Mouse (Mus musculus) embryo, embryonic 9.5 days (tissue): ENCODE measurements around the gene C130026I21Rik.
"Not testable (repeated sequence)": the region's sequence is repeated elsewhere in the genome, so short reads cannot be mapped to it uniquely, and the experiment has no call there.

Experiments
- DNase-seq: peaks from one replicate; pipeline ENCODE4 v3.0.0-alpha.2; 2017; ENCODE audit errors: extremely low spot score

The C130026I21Rik gene

GRCm38 (mm10) chr1:85270466-85270865, at the start of gene C130026I21Rik:
Gene C130026I21Rik (minus strand): TSS chr1:85270566.
- not testable (repeated sequence) for DNase-seq

- not testable (repeated sequence) for DNase-seq
Measured at GRCm38 (mm10) chr1:85287063-85287462, 16.7 kb upstream of the C130026I21Rik start.

DNA sequence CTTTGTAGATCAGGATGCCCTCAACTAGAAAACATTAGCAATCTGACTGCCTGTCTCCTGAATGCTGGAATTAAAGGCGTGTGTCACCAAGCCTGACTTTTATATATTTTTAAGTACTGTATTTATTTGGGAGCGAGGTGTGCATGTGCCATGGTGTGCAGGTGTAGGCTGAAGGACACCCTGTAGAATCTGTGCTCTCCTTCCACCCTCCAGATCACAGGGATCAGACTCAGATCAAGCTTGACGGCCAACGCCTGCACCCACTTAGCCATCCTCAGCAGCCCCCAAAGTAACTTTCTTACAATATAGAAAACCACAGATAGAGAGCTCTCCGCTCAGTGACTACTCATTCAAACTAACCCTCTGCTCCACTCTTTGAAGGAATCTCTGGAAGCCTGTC, 6.1 kb upstream of the C130026I21Rik start:
- not testable (repeated sequence) for DNase-seq

- DNase-seq: peak; percentile 0
Measured at GRCm38 (mm10) chr1:85258634-85259033, 11.7 kb downstream of the C130026I21Rik start.

DNA sequence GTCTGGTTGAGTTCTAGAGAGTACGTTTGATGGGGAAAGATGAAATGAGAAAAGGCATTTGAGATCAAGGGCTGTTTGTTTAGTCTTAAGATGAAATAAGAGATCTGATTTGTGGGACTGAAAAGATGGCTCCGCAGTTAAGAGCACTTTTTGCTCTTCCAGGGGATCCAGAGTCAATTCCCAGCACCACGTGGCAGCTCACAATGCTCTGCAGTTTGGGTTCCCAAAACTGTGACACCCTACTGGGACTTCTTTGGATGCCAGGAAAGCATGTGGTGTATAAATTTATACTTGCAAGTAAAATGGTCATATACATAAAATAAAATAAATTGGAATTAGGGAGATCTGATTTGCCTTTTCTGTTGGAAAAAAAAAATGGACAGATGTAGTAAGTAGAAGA, 15.1 kb downstream of the C130026I21Rik start:
- DNase-seq: not testable (repeated sequence)

DNA sequence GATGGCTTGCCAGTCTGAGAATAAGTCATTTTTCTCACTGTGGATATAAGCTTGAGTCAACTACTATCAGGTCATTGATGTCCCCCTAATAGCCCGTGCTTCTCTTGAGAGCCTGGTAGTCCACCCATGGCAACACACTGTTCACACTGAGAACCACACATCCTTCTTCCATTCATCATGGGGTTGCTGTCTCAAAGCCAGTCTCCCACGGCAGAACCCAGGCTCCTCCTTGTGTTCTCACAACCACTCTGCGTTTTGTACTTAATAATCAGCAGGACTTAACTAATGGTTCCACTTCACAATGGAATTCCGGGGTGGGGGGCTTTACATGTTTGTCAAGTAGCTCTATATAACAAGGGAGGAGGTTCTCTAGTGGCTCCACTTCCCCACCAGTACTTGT, 19.2 kb downstream of the C130026I21Rik start:
- not testable (repeated sequence) for DNase-seq

GRCm38 (mm10) chr1:85248985-85249384, 21.4 kb downstream of the C130026I21Rik start:
- DNase-seq: not testable (repeated sequence)

GRCm38 (mm10) chr1:85246776-85247460, 23.4 kb downstream of the C130026I21Rik start:
- not testable (repeated sequence) for DNase-seq

GRCm38 (mm10) chr1:85246266-85246665, 24.1 kb downstream of the C130026I21Rik start:
- DNase-seq: not testable (repeated sequence)

- DNase-seq: not testable (repeated sequence)
Measured at GRCm38 (mm10) chr1:85244941-85245340, 25.4 kb downstream of the C130026I21Rik start.

- DNase-seq: not testable (repeated sequence)
Measured at GRCm38 (mm10) chr1:85243023-85243422, 27.3 kb downstream of the C130026I21Rik start.

GRCm38 (mm10) chr1:85239018-85239775, 31.2 kb downstream of the C130026I21Rik start:
- DNase-seq: not testable (repeated sequence)

- DNase-seq: not testable (repeated sequence)
Measured at GRCm38 (mm10) chr1:85206531-85206930, 63.8 kb downstream of the C130026I21Rik start.

DNA sequence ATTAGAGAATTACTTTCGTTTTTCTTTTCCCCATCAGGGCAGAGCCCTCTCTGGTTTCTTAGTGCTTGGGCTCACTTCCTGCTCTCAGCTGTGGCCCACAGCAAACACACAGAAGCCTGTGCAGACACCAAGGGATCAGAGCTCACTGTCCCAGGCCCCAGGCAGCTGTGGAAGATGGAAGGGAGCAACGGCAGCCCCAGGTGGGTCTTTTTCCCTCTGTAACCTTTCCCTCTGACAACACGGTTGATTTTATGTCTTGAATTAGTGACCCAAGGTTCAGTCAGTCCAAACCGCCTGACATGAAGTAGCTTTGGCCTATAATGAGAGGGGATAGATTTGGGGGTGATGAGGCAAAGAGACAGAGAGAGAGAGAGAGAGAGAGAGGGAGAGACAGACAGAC, 70.8 kb downstream of the C130026I21Rik start:
- DNase-seq: not testable (repeated sequence)

DNA sequence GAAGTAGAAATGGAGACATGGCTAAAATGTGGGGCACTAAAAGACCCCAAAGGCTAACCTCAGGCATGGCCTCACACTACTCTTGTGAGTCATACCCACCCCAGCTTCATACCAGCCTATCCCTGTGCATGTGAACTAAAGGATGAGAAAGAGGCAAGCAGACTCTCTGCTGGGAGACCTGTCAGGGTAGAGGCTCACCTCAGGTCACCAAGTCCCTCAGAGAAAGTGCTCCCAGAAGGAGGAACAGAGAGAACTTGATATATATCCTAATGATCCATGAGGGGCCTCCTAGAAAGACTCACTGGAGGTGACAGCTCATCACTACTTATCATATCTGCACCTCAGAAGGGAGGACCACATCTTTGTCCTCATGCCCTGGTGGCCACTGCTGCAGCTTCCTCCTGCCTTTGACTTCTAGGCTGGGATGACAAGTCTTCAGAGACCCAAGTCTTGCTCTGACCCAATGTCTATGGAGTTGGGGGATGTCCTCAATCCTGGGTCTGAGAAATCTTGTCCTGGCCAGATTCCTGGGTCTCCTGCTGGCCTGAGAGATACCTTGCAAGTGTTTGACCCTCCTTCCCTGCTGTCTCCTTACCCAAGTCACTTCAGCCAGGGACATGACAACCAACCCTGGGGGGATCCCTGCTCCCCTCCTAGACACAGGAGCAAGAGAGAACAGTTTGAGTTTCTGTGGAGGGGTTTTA, 71.6 kb downstream of the C130026I21Rik start:
- DNase-seq: not testable (repeated sequence)

DNA sequence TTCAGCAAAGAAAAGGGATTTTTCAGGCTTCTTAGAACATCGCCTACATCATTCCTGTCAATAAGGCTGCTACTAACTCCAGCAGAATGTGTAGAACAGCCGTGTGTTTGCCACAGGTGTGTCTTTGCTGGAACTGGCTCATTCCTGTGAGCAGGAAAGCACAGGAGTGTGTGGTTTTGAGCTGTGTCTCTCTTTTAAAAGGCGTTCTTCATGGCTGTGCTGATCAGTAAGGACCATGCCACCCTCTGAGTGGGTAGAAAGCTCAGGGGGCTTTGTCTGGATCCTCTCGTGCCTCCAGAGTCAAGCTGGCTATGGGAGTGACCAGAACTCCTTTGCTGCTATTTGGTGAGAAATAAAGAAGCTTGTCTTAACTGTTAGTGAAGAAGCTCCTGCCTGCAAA, 73.6 kb downstream of the C130026I21Rik start:
- not testable (repeated sequence) for DNase-seq

DNA sequence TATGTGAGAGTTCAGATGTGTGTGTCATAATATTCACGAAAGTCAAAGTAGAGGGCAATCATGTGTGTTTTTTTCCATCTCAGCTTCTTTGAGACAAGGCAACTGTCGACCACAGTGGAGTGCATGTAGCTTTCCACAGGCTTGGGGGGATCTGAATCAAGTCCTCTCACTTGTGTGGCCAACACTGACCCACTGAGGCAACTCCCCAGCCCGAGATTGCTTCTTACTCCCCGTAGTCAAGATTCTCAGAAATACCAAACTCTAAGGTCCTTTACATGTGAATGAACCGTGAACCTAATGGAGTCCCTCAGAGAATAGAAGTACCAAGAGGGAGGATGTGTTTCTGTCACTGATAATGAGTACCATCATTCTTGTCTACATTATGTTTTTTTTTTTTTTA, 76.6 kb downstream of the C130026I21Rik start:
- not testable (repeated sequence) for DNase-seq

GRCm38 (mm10) chr1:85181981-85182380, 88.4 kb downstream of the C130026I21Rik start:
- DNase-seq: not testable (repeated sequence)

DNA sequence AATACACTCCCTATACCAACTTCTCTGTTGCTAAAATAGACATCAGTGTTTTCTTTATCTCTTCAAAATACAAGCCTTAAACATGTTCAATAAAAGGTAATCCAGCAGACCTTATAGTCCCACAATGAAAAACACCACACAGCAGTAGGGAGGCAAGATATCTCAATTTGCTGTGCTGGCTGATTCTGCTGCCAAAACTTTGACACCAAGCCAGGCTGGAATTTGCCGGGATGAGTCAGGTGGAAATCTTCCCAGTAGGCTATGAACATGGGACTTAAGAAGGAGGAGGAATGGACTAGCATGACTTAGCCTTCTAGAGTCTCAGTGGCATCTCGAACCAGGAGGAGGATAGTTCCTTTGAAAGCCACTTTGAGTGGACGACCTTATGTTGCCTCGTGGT, 91.4 kb downstream of the C130026I21Rik start:
- DNase-seq: not testable (repeated sequence)

DNA sequence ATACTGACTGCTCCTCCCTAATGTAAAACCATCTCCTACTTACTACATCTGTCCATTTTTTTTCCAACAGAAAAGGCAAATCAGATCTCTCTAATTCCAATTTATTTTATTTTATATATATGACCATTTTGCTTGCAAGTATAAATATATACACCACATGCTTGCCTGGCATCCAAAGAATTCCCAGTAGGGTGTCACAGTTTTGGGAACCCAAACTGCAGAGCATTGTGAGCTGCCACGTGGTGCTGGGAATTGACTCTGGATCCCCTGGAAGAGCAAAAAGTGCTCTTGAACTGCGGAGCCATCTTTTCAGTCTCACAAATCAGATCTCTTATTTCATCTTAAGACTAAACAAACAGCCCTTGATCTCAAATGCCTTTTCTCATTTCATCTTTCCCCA, 107.5 kb downstream of the C130026I21Rik start:
- not testable (repeated sequence) for DNase-seq

- not testable (repeated sequence) for DNase-seq
Measured at GRCm38 (mm10) chr1:85155151-85155550, 115.2 kb downstream of the C130026I21Rik start.

DNA sequence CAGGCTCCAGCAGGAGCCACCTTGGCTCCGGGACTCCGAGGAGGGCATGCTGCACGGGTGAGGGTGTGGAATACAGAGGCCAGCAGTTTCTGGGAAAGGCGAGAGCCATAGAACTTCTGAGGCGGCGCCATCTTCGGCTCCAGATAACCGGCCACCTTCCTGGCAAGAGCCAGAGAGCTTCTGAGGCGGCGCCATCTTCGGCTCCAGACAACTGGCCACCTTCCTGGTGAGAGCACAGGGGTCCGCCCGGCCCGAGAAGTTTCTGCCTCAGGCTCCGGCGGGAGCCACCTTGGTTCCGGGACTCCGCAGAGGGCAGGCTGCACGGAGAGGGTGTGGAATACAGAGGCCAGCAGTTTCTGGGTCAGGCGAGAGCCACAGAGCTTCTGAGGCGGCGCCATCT, 136.7 kb downstream of the C130026I21Rik start:
- DNase-seq: not testable (repeated sequence)
